Mouse (Mus musculus) urinary bladder, postnatal 36 days (tissue): ENCODE results near the gene Sec14l1.
A peak's percentile ranks its signal among the peaks of the same experiment; 100 is the strongest.

Experiments
- DNase-seq, 2 experiments: peaks; one replicate each; pipeline ENCODE4 v3.0.0; 2022; ENCODE audit warnings: low spot score in 2 of 2, mixed read lengths in 1 of 2

Gene Sec14l1

GRCm38 (mm10) chr11:117153553-117153952 lies 38.6 kb downstream of the Sec14l1 start:
- DNase-seq, result no peak

- no peak for DNase-seq
Measured at GRCm38 (mm10) chr11:117154088-117154815, 39.3 kb downstream of the Sec14l1 start.

GRCm38 (mm10) chr11:117156725-117157124 lies 41.8 kb downstream of the Sec14l1 start:
- DNase-seq, result no peak

GRCm38 (mm10) chr11:117158343-117158742 lies 43.4 kb downstream of the Sec14l1 start:
- no peak for DNase-seq

GRCm38 (mm10) chr11:117159257-117159945 lies 44.4 kb downstream of the Sec14l1 start:
- no peak for DNase-seq

- DNase-seq, result no peak
Measured at GRCm38 (mm10) chr11:117159946-117160307, 45.0 kb downstream of the Sec14l1 start.

GRCm38 (mm10) chr11:117160791-117161190 lies 45.8 kb downstream of the Sec14l1 start:
- no peak for DNase-seq

GRCm38 (mm10) chr11:117161574-117161973 lies 46.6 kb downstream of the Sec14l1 start:
- no peak for DNase-seq

- DNase-seq, result no peak
Measured at GRCm38 (mm10) chr11:117163098-117163497, 48.1 kb downstream of the Sec14l1 start.

GRCm38 (mm10) chr11:117163771-117164170 lies 48.8 kb downstream of the Sec14l1 start:
- DNase-seq, result no peak

- no peak for DNase-seq
Measured at GRCm38 (mm10) chr11:117168278-117169087, 53.5 kb downstream of the Sec14l1 start.

GRCm38 (mm10) chr11:117169088-117169635 lies 54.2 kb downstream of the Sec14l1 start:
- no peak for DNase-seq

- DNase-seq, result no peak
Measured at GRCm38 (mm10) chr11:117169801-117170565, 55.0 kb downstream of the Sec14l1 start.

GRCm38 (mm10) chr11:117174098-117174892 lies 59.3 kb downstream of the Sec14l1 start:
- no peak for DNase-seq

GRCm38 (mm10) chr11:117174924-117175323 lies 60.0 kb downstream of the Sec14l1 start:
- peak in 1 of 2 experiments; percentile 52 for DNase-seq

GRCm38 (mm10) chr11:117175472-117175871 lies 60.5 kb downstream of the Sec14l1 start:
- no peak for DNase-seq

GRCm38 (mm10) chr11:117176304-117176703 lies 61.3 kb downstream of the Sec14l1 start:
- no peak for DNase-seq

GRCm38 (mm10) chr11:117176900-117177299 lies 61.9 kb downstream of the Sec14l1 start:
- no peak for DNase-seq

GRCm38 (mm10) chr11:117177303-117177979 lies 62.5 kb downstream of the Sec14l1 start:
- peak; percentile 87 to 91 for DNase-seq

GRCm38 (mm10) chr11:117179902-117180301 lies 64.9 kb downstream of the Sec14l1 start:
- DNase-seq, result no peak
